Mouse (Mus musculus): ENCODE results near the gene Trpv1.

DNA sequence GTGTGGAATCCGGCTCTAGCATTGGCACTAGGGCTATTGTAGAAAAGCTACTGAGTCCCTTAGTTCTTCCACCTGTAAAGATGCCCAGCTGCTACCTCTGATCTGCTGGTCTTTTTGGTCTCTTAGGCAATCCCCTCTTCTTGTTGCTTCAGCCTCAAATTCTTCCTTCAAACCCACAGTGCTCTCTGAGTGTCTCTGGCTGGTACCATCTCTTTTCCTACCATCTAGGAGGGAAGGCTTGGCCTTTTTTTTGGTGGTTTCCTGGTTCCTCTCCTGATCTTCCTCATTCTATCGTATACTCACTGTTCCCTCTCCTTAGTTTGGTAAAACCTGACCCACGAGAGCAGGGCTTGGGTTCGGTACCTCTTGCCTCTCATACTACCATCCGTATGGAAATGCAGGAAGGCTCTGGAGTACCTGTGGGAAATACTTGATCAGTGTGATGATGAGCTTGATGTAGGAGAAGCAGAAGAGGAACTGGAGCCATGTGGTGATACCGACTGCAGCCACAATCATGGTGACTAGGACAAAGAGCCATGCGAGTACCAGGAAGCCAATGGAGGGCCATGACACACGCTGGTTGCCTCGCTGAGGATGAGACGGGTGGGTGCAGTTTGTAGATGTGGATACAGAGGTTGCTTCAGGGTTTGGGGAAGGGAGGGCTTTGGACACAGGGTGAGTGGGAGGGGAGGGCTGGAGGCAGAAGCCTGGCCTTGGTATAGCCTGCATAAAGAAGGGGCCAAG lies 48.0 kb upstream of the Trpv1 start:
- TF ChIP-seq POLR2A (IDR thresholded peaks at IDR 0.05; ENCODE audit: borderline replicate concordance, low read depth, low read length) (no peak), CTCF (IDR thresholded peaks at IDR 0.05; ENCODE audit: low read depth, low read length) (no peak)
